Mouse (Mus musculus) right cerebral cortex, postnatal 4 days (tissue): ENCODE data around the gene Cox8a.

Experiments
- DNase-seq: peaks from one replicate; pipeline ENCODE4 v3.0.0-alpha.2; 2022

Cox8a gene

GRCm38 (mm10) chr19:7217162-7217925, at the start of gene Cox8a:
Cox8a (minus strand) TSS chr19:7217616.
- DNase-seq: peak; percentile 88

GRCm38 (mm10) chr19:7266421-7266831, 49.0 kb upstream of the Cox8a start:
- no peak for DNase-seq

- DNase-seq: no peak
Observed at GRCm38 (mm10) chr19:7265478-7266191, 48.2 kb upstream of the Cox8a start.

GRCm38 (mm10) chr19:7264766-7265331, 47.4 kb upstream of the Cox8a start:
- DNase-seq: peak; percentile 54

- peak; percentile 83 for DNase-seq
Observed at GRCm38 (mm10) chr19:7264088-7264765, 46.8 kb upstream of the Cox8a start.

GRCm38 (mm10) chr19:7262592-7262991, 45.2 kb upstream of the Cox8a start:
- DNase-seq: no peak

GRCm38 (mm10) chr19:7261964-7262363, 44.5 kb upstream of the Cox8a start:
- DNase-seq: no peak

GRCm38 (mm10) chr19:7261476-7261875, 44.1 kb upstream of the Cox8a start:
- no peak for DNase-seq

- DNase-seq: no peak
Observed at GRCm38 (mm10) chr19:7257881-7258280, 40.5 kb upstream of the Cox8a start.

GRCm38 (mm10) chr19:7246021-7246420, 28.6 kb upstream of the Cox8a start:
- no peak for DNase-seq

GRCm38 (mm10) chr19:7240782-7241690, 23.6 kb upstream of the Cox8a start, which contains the start of gene Naa40:
Naa40 (minus strand) TSS chr19:7241183.
- peak; percentile 93 for DNase-seq

- DNase-seq: peak; percentile 9
Observed at GRCm38 (mm10) chr19:7240291-7240690, 22.9 kb upstream of the Cox8a start.

GRCm38 (mm10) chr19:7239574-7239973, 22.2 kb upstream of the Cox8a start:
- DNase-seq: no peak

- no peak for DNase-seq
Observed at GRCm38 (mm10) chr19:7236742-7237141, 19.3 kb upstream of the Cox8a start.

- no peak for DNase-seq
Observed at GRCm38 (mm10) chr19:7236011-7236410, 18.6 kb upstream of the Cox8a start.

- no peak for DNase-seq
Observed at GRCm38 (mm10) chr19:7235461-7235860, 18.0 kb upstream of the Cox8a start.

- peak; percentile 78 for DNase-seq
Observed at GRCm38 (mm10) chr19:7234537-7235221, 17.3 kb upstream of the Cox8a start.

GRCm38 (mm10) chr19:7226511-7226914, 9.1 kb upstream of the Cox8a start:
- no peak for DNase-seq

- DNase-seq: no peak
Observed at GRCm38 (mm10) chr19:7225096-7225690, 7.8 kb upstream of the Cox8a start.

- DNase-seq: no peak
Observed at GRCm38 (mm10) chr19:7224253-7224652, 6.8 kb upstream of the Cox8a start.

- DNase-seq: no peak
Observed at GRCm38 (mm10) chr19:7223488-7223887, 6.1 kb upstream of the Cox8a start.
